Mouse (Mus musculus): Measurements from ENCODE around the gene Nxpe4.

- TF ChIP-seq POLR2A (IDR thresholded peaks at IDR 0.05; ENCODE audit: control insufficient read depth, extremely low read depth, insufficient read depth, low read length, poor library complexity) (no peak), CTCF (IDR thresholded peaks at IDR 0.05; ENCODE audit: borderline replicate concordance, control insufficient read depth, extremely low read depth, insufficient read depth, low read length, poor library complexity) (no peak)
These were observed 19.2 kb upstream of the Nxpe4 start for GRCm38 (mm10) chr9:48142646-48143045.

Measured in thymus, adult 2 months (tissue).